Mouse (Mus musculus) embryo, embryonic 11 days (tissue): Measurements from ENCODE around the gene 6030408B16Rik.
A peak's percentile ranks its signal among the peaks of the same experiment; 100 is the strongest.

Source experiments
- DNase-seq: peaks from one replicate; pipeline ENCODE4 v3.0.0-alpha.2; 2015

The 6030408B16Rik gene

DNA sequence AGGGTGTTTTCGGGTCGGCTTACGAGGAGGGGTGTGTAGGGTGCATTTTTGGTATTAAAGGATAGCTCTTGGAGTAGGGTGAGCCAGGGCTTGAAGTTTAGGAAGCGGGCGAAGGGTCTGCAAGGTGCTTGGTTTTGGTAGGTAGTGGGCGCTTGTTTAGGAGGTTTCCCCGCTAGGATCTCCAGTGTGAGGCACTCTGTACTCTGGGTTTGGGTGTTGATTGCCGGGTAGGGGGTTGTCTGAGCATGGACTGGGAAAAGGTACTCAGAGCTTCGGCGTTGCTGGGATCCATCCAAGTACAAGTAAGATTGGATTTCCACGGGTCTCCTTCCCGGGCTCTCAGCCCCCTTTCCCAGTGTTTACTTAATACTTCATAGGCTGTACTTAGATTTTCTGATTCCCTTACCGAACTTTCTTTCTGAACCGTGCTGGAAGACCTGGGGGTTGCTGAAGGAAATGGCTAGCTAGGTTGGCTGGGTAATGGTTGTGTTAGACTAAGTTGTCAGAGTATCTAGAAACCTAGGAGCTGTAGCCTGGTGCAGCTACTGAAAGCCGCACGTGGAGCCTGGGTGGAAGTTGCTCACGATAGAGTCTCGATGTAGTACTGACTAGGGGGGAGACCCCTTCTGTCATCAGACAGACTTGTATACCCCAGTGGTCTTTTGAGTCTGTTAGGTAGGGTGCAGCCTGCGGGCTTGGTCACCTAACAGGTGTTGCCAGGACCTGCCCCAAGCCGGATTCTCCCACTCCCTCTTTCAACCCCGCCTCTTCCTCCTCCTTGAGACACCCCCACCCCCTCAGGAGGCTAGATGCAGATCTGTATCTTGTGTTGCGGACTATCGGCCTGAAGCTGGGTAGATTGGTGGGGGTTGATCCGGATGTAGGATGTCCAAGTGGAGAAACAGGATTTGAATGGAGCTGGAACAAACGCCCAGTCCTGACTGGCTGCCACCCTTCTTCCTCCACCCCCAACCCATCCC lies 25.7 kb upstream of the 6030408B16Rik start:
- DNase-seq: peak; percentile 13

DNA sequence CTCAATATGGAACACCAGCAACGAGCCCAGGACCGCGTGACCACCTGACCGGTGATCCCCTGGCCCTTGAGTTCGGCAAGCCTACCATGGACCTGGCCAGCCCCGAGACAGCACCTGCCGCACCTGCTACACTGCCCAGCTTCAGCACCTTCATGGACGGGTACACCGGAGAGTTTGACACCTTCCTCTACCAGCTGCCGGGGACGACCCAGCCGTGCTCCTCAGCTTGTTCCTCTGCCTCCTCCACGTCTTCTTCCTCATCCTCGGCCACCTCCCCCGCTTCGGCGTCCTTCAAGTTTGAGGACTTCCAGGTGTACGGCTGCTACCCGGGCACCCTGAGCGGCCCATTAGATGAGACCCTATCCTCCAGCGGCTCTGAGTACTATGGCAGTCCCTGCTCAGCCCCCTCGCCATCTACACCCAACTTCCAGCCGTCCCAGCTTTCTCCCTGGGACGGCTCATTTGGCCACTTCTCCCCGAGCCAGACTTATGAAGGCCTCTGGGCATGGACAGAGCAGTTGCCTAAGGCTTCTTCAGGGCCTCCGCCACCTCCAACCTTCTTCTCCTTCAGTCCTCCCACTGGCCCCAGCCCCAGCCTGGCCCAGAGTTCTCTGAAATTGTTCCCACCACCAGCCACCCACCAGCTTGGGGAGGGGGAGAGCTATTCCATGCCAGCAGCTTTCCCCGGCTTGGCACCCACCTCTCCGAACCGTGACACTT lies 22.8 kb upstream of the 6030408B16Rik start:
- no peak for DNase-seq

DNA sequence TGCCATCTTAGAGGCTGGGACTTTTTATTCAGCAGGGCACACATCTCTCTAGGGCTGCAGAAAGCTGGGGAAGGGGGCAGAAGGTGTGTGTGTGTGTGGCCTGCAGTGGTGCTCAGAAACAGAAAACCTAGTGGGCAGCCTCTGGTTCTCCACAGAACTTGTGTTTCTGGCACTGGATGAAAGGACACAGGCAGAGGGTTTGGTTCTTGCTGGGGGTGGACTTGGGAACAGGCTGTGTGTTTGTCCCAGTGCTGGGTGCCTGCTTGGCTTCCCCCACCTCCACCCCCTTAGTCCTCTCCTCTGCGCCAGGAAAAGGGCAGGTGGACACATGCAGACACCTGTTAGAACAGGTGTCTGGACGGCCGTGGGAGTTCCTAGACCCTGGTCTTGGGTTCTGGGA lies 21.9 kb upstream of the 6030408B16Rik start:
- no peak for DNase-seq

DNA sequence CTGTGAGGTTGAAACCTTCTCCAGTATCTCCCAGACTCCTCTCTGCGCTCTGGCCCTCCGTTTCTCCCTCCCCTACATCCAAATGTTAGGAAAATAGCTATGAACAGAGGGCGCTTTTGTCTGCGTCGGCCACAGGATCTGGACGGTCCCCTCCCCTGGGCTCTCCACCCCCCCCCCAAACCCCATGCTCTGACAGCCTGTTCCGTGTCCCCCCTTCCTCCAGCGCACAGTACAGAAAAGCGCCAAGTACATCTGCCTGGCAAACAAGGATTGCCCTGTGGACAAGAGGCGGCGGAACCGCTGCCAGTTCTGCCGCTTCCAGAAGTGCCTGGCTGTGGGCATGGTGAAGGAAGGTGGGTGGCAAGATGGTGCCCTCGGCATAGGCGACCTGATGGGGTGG lies 21.5 kb upstream of the 6030408B16Rik start:
- DNase-seq: no peak

DNA sequence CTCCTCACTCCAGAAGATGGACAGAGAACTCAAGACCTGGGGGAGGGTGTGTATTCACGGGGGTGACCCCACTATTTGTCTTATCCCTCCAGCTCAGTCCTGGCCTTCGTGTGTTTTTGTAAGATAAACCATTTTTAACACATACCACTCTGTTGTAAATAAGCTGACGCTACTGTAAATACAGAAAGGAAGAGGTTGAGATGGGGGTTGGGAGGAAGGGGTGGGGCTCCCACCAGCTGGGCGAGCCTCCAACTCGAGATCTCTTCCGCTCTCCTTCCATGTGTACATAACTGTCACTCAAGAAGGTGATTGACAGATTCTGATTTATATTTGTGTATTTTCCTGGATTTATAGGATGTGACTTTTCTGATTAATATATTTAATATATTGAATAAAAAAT lies 18.6 kb upstream of the 6030408B16Rik start:
- DNase-seq: no peak

DNA sequence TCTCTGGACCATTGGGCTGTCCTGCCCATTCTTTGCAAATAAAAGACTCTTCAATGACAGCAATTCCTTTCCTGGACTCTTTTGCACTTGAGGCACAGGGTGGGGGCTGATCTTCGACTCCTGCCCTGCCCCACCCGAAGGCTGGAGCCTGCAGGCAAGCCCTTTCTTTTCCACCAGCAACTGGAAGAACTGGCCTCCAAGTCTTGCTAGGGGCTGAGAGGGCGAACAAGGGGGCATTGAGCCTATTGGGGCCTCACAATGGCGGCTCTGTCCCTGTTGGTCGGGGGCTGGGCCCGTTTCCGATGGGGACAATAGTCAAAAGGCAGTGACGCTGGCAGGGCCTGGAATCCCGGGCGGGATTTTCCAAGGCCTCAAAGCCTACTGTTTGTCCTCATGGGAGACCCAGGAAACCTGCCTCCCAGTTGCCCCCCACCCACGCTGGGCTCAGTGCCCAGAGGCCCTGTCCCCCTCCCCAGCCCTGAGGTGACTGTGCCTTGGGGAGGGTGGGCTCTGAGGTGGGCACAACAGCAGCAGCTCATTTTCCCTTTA lies 15.6 kb upstream of the 6030408B16Rik start:
- DNase-seq: peak; percentile 64

DNA sequence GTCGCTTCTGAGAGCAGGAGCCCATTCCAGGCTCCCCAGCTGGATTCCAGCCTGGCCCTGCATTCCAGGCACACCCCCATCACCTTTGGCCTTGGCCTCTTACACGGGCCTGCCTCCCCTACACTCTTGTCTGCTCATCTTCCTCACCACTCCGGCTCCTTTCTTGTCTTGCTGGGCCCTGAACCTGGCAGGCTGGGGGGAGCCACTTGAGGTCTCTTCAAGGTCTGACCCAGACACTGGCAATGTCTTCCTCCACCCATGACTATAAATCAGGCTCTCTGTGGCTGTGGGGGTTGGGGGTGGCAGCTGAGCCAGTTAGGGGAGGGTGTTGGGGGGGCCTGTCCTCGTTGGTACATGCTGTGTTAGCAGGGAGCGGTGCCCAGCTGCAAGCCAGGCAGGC lies 14.4 kb upstream of the 6030408B16Rik start:
- no peak for DNase-seq

DNA sequence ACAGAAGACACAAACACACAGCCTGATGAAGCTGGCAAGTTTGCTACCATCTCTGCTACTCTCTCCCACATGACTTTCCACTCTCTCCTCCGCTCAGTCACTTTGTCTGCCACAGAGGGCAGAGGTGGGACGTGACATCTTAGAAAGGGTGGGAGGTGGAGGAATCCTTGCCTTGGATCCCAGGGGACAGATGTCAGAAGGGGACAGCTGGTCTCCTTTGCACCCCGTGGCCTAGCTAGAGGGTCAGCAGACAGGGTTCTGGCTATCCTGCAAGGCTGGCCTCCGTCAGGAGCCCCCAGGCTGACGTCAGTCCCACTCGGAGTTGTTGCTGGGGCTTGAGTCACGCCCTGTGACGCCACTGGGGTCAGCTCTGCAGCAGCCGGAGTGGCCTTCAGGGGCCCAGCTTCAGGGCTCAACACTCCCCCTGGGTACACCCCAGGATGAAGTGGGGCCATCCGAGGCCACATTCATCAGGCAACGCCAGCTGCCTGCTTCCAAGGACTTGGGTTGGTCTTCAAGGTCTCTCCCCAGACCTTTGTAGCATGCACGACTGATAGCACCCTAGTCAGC lies 13.5 kb upstream of the 6030408B16Rik start:
- DNase-seq: no peak

DNA sequence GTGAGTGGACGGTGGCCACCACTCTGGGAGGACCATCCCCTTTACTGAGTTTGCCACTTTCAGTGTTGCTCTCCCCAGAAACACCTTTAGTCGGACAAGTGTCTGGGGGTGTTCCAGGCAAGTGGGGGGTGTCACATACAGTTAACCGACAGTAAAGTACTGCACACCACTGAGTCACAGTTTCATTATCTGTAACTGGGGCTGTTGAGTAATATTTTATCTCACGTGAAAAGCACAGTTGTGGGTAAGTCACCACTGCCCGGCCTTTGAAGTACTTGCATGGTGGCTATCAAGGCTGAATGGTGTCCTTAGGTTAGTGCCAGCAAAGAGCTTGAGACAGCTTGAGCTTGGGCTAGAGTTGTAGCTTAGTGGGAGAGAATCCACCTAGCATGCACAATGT lies 10.5 kb upstream of the 6030408B16Rik start:
- DNase-seq: no peak

DNA sequence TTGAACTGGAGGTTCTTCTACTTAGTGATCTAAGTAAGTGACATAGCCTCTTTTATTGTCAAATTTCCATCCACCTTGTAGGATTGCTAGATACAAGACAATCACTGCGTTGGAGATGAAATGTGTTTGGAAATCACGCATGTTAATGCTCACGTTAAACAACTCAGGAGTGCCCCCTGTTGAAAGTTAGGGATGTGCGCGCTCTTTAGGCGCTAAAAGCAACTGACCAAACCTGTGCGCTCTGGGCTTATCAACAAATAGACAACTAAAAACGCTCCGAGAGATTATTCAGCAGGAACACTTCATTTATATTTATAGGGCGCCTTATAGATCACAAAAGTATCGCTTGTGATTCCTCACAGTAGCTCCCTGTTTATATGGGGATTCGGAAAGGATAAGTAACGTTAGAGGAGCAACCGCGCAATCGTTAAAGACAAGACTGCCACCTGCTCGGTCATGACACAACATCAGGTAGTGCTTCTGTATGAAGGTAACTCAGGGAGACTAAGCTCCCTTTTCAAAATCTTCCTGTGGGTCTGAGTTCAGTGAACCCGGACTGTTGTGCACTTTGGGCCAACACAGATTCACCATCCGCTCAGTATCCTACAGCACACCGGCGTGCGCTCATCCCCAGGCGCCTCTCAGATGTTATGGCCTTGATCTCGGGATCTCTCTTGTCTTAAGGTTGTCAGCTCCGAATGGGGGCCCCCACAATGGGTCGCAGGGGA lies 9.7 kb upstream of the 6030408B16Rik start:
- peak; percentile 91 for DNase-seq

DNA sequence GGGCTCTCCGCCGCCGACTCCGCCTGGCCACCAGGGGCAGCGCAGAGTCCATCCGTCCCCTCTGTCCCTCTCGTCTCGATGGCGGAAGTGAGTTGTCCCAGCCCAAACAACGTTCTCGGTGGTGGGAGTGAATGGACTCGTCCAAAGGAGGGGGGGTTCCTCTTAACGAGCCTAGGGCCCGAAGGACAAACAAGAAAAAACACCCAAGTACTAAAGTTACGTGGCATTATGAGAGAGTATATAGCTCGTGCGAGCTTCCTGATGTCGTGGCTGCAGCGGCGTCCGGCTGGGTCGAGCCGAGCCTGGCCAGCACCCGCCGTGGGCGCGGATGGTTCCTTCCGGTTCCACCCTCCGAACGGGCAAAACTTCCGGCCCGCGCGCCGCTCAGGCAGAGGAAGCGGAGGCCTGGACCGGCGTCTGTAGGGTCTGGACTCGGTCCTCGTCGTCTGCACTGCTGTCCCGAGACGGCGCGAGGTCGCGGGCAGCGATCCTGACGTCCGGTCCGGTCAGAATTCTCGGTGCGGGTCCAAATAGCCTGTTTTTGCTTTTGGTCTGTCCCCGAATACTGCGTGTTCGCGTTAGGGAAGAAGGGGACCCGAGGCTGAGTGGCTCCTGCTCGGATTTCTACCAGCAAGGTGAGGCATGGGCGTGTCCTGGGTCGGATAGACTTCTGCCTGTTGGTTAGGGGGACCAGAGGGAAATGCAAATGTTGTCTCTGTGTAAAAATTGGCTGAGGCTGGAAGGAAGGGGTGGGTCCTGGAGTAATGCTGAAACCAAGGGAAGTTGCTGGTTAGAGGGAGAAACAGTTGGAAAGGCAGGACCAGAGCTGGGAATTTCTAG lies 8.9 kb upstream of the 6030408B16Rik start, which contains the start of gene Atg101:
Gene Atg101 (plus strand): TSS at position 362 of the 840 bp plus-strand sequence.
- DNase-seq: peak; percentile 94

DNA sequence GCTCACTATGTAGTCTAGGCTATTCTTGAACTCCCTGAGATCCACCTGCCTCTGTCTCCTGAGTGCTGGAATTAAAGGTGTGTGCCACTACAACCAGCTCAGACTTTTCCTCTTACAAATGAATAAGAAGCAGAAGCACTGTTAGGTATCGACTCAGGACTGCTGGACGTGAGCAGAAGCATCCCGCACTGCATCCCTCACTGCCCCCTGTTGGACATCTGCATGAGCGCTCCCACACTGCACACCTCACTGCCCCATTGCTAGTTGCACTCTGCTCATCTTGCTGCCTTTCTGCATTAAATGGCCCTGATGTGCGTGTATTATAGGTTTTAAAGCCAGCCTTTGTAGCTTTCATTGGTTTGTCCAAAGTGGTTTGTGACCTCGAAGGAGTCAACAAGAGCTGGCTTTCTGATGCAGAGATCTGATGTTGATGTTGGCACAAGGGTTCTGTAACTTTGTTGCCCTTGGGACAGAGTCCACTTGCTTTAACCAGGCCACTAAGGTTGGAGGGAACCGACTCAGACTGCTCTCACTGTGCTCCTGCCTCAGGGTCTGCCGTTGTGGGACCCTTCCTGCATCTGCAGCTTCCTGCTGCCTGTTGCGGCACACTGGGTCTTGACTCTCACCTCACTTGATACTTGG lies 6.8 kb upstream of the 6030408B16Rik start:
- DNase-seq: no peak

DNA sequence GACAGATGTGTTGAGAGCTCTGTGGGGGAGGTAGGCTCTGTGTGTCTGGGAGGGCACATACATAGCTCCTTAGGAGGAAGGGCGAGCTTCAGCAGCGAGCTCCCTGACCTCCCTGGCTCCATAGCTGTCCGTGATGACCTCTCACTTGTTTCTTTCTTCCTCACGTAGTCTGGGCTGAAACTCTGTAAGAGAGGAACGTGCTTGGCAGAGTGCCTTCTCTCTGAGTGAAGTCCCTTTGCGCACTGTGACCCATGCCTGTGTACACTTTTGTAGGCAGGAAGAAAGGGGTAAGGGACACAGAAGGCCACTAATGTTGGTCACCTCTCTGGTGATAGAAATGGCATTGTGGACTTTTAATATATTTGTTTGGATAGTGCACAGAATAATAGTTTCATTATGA lies 5.7 kb upstream of the 6030408B16Rik start:
- DNase-seq: no peak

DNA sequence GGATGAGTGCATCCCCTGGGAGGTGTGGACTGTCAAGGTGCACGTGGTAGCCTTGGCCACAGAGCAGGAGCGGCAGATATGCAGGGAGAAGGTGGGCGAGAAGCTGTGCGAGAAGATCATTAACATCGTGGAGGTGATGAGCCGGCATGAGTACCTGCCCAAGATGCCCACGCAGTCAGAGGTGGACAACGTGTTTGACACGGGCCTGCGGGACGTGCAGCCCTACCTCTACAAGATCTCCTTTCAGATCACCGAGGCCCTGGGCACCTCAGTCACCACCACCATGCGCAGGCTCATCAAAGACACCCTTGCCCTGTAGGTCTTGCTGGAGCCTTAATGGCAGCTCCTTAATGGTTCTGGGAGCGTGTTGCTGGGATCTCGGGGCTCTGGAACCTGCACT lies 2.7 kb upstream of the 6030408B16Rik start:
- no peak for DNase-seq

DNA sequence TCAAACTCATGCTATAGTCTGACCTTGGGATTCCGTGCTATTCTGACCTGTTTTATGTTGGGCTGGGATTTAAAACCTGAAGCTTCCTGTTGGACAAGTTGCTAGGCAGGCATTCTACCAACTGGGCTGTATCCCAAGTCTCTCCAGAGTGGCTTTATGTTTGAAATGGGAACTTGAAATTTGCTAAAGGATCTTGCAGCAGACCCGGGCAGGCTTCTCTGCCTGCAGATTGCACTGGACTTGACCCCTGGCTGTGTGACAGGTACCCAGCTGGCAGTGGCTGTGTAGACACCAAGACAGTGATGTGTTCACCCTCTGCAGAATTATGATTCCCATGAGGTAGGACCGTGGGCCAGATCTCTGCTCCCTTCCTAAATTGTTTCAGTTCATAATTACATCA lies 1.0 kb upstream of the 6030408B16Rik start:
- DNase-seq: no peak

DNA sequence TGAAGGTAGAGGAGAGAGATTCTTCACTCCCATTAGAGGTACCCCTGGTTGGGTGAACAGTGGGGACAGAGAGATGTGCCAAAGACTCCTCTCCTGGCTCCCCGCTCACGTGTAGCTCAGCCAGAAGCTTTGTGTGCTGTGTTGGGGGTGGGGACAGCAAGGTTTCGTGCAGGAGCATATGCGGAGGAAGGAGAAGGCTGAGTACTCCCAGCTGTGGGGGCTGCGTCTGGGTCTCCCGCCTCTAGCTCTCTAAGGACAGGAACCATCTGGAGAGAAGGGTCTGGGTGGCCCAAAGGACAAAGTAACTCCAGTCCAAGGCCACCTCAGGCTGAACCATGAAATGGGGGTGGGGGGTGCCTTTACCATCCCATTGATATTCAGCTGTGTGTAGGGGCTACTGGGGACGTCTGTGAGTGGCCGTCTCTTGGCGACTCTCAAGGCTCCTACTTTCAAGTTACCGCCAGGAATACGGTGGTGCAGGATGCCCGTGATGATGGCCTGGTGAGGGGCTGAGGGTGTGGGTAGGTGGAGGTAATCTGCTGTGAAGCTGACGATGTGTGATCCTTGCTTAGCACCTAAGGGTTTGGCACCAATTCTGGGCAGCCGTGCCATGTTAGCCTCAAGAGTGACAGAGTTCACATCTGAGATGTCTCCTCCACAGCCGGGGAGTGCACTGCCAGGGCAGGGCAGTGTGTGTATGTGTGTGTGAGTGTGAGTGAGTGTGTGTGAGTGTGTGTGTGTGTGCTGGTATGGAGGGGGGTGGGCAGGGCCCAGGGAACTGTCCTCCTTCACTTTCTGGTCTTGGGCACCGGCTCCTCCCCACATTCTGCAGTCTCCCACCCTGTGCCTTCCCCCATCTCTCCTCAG lies 1.2 kb downstream of the 6030408B16Rik start:
- no peak for DNase-seq

DNA sequence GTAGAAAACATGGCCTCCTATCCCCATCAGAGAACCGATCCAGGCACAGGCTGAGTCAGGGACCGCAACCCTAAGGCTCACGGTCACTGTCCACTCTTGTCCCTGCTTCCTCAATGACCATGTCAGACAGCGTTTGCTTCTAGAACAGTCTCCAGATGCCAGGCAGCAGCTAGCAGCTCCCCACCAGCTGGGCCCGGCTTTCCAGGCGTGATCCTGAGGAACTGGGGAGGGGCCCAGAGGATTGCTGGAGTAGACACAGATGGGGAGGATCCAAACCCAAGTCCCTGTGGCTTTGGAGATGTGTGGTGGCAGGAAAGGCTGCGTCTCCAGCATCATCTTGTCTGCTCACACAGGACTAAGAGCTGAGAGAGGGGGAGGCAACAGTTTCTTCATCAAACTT lies 2.1 kb downstream of the 6030408B16Rik start:
- no peak for DNase-seq

DNA sequence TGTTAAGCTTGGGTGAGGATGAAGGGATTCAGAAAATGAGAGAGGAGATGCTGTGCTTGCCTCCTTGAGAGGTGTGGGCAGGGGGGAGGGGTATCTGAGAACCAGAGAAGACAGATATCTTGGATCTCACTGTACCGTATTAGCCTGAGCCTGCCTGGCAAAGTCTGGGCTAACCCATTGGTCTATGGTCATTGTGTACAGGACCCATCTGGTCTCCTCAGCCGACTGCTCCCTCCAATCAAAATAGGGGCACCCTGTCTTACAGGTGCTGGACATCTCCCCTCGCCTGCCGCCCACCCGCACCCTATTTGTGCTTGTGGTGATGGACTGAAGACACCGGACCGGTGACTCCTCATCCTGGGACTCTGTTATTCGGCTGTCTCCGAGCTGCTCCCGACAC lies 2.6 kb downstream of the 6030408B16Rik start:
- no peak for DNase-seq

DNA sequence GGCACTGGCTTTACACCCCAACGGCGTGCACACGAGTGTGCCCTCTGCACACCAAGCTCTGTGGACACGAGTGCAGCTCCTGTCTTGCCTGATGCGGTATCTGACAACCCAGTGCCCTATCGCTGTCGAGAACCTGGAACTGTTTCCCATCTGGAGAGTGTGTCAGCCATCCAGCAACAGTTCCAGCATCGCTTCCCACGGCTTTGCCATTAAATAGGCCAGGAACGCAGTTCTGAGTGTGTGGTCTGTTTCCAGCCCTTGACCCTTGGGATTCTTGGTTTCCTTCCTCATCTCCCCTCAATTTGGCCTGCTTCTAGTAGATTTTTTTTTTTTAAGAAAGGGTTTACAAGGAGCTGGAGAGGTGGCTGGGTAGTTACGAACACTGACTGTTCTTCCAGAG lies 3.1 kb downstream of the 6030408B16Rik start:
- no peak for DNase-seq

DNA sequence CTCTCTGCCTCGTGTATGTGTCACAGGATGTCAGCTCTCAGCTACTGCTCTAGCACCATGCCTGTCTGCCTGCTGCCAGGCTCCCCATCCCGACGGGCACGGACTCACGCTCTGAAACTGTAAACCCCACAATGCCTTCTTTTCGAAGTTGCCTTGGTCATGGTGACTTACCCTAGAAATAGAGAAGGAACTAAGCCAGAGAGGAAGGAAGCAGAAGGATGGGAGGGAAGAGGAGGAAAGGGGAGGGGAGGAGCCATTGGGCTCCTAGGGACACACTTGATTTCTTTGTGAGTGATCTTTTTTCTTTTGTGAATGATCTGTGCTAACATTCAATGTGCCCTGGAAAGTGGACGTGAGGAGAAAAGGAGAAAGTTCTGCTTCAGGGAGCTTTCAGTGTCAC lies 5.0 kb downstream of the 6030408B16Rik start:
- DNase-seq: no peak
